Mouse (Mus musculus) liver, embryonic 11.5 days (tissue): Measurements from ENCODE around the gene Gm17019. TPM values are rescaled to one million over a fixed set of nuclear protein-coding genes. Genes with fewer than 3 reads are reported as not detected.

Experiments used
- polyA plus RNA-seq: library from polyadenylated mRNA; unstranded; fragments of >200 nt; fragmentation: Nextera tagmentation; extraction: Ambion mirVana; gene quantifications from 2 replicates; pipeline ENCODE4 v1.2.1, GENCODE M21; 2014

Gm17019 gene
- polyA plus RNA-seq, 1 experiment from 2014 or later, result not detected

Other genes with a start within 250 kb of the Gm17019 start
- not detected in 2 replicates for gene Gm9758, start 118.1 kb downstream of the Gm17019 start, polyA plus RNA-seq
- gene Speer4e, start 94.6 kb downstream of the Gm17019 start, polyA plus RNA-seq, result not detected in 2 replicates
- gene Gm10354, start 54.1 kb downstream of the Gm17019 start, polyA plus RNA-seq, result not detected in 2 replicates